Mouse (Mus musculus) heart, postnatal 0 days (tissue): ENCODE measurements around the gene Zfp36l1.

Experiments
- CTCF ChIP-seq: IDR thresholded peaks from 2 replicates; pipeline ENCODE4 v1.5.1; 2016; ENCODE audit warnings: antibody characterized with exemption, control low read depth, low read depth
- EP300 ChIP-seq: IDR thresholded peaks from 2 replicates; pipeline ENCODE4 v1.6.1; 2016; ENCODE audit warnings: antibody characterized with exemption, low read depth

DNA sequence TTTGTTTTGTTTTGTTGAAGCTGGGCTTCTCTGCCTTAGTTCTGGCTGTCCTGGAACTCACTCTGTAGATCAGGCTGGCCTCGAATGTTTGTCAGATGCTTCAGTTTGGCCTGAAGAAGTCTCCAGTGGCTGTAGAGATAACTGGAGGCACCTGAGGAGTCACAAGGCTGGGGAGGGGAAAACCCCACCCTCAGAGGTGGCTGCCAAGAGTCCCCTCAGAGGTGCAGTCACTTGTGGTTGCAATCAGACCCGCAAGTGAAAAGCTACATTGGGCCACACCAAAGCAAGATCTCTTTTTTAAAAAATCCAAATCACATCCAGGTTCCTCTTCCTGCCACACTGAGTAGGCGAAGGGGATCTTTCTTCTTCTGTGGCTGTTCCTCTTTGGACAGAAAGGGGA is 43.8 kb downstream of the Zfp36l1 start:
- TF ChIP-seq EP300 (no peak), CTCF (no peak)
